Mouse (Mus musculus) adrenal gland, postnatal 10 days (tissue): Measurements from ENCODE around the gene 4930415O20Rik. TPM values are rescaled to one million over a fixed set of nuclear protein-coding genes. Genes with fewer than 3 reads are reported as not detected.

ENCODE experiments used
- DNase-seq: peaks from one replicate; pipeline ENCODE4 v3.0.0; 2021; ENCODE audit warnings: mixed read lengths
- total RNA-seq, 2 experiments: library from RNA; stranded (reverse); gene quantifications; 2 replicates each; pipeline ENCODE4 v1.2.3; 2021

Gene 4930415O20Rik
- total RNA-seq, 2 experiments from 2014 or later = 0.58 to 1.2 TPM

- peak; percentile 83 for DNase-seq
Measured at GRCm38 (mm10) chr15:98631493-98631892, 60.7 kb downstream of the 4930415O20Rik start.

DNA sequence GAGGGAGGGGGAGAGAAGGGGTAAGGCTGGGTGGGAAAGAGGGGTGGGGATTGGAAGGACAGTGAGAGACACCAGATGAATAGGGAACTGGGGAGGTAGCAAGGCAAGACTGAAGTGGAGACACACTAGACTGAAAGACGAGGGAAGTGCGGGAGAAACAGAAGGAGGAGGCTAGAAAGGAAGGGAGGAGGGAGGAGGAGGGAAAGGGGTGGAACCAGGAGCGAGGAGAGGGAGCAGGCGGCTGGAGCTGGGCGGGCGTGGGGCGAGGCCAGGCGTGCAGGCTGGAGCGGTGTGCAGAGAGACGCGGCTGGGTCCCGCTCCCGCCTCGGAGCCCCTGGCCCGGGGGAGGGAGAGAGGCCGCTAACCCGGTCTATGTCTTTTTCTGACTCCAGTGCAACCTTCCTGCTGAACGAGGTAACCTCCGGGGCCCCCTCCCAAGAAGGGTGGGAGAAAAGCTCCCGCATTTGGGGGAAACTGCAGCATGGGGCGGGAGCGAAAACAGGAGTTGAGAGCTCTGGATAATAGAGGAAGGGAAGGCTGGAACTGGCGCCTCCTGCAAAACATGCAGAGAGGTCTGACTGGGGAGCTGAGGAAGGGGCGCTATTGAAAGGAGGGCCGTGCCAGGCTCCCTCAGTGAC is 61.4 kb downstream of the 4930415O20Rik start:
- peak; percentile 82 for DNase-seq

DNA sequence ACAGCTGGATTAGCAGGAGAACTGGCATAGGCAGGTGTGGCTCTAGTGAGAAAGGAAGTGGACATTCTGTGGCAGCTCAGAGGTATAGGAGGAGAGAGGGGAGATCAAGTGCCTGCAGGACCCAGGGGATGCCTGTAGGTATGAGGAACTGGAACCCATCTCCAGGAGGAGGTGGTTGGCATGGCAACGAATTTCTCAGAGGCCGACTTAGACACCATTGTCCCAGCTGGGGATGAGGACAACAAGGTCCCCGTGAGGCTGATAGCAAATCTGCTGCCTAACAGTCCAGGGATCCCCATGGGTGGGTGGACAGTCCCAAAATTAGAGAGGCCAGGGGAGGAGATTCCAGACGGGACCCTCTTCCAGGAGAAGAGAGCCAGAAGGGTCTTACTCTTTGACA is 62.1 kb downstream of the 4930415O20Rik start:
- DNase-seq = no peak

- no peak for DNase-seq
Measured at GRCm38 (mm10) chr15:98633822-98634470, 63.1 kb downstream of the 4930415O20Rik start.

DNA sequence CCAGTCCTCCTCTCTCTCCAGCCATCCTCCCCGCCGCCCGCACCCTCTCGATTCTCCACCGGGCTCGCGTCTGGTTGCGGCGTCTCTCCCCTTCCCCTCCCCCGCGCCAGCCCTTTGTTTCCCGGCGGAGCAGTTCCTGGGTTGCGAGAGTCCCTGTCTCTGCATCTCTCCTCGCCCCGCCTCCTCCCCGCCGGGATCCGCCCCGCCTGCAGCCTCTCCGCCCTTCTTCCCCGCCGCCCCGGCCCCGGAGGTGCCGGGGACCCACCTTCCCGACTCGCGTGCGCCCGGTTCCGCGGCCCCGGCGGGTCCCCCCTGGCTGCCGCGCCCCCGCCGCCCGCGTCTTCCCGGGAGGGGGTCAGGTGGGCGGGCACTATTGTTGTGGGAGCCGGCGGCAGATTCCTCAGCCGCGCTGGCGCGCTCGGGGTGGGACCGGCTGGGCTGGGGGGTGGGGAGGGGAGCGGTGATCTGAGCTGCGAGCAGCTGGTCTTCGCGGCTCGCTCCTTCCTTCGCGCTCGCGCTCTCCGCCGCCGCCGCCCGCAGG is 63.8 kb downstream of the 4930415O20Rik start:
- peak; percentile 86 for DNase-seq

GRCm38 (mm10) chr15:98635291-98635841 is 64.6 kb downstream of the 4930415O20Rik start:
- peak; percentile 49 for DNase-seq

GRCm38 (mm10) chr15:98636517-98636916 is 65.7 kb downstream of the 4930415O20Rik start:
- DNase-seq = no peak

- DNase-seq = no peak
Measured at GRCm38 (mm10) chr15:98637155-98637554, 66.4 kb downstream of the 4930415O20Rik start.

Other genes with a start within 250 kb of the 4930415O20Rik start
- gene Olfr284, start 230.0 kb upstream of the 4930415O20Rik start, total RNA-seq = not detected
- not detected for gene Olfr283, start 190.1 kb upstream of the 4930415O20Rik start, total RNA-seq
- not detected for gene Olfr282, start 139.8 kb upstream of the 4930415O20Rik start, total RNA-seq
- not detected for gene Olfr281, start 118.4 kb upstream of the 4930415O20Rik start, total RNA-seq
- not detected for gene OR5BS1P, start 101.1 kb upstream of the 4930415O20Rik start, total RNA-seq
- under 1 TPM in 1 of 2 experiments, not detected in 1; 0.39 TPM for gene Lalba, start 88.3 kb upstream of the 4930415O20Rik start, total RNA-seq
- not detected for gene Olfr279, start 78.6 kb upstream of the 4930415O20Rik start, total RNA-seq
- gene Kansl2, start 36.7 kb upstream of the 4930415O20Rik start, total RNA-seq = 10 to 100 TPM; 64.8 to 77.9 TPM
- 10 to 100 TPM; 41.5 to 50.0 TPM for gene Ccnt1, start 81 bp upstream of the 4930415O20Rik start, total RNA-seq
- 100 to 1,000 TPM in 1 of 2 experiments, 10 to 100 TPM in 1; 83.5 to 101 TPM for gene Adcy6, start 39.1 kb downstream of the 4930415O20Rik start, total RNA-seq
- gene Cacnb3, start 59.8 kb downstream of the 4930415O20Rik start, total RNA-seq = 10 to 100 TPM; 12.6 to 18.8 TPM
- gene Ddx23, start 91.9 kb downstream of the 4930415O20Rik start, total RNA-seq = 10 to 100 TPM; 55.5 to 72.4 TPM
- gene Rnd1, start 106.5 kb downstream of the 4930415O20Rik start, total RNA-seq = 1 to 10 TPM; 1.9 to 2.3 TPM
- under 1 TPM; 0.61 to 0.63 TPM for gene Ccdc65, start 137.2 kb downstream of the 4930415O20Rik start, total RNA-seq
- 10 to 100 TPM in 1 of 2 experiments, 1 to 10 TPM in 1; 8.8 to 11.9 TPM for gene Fkbp11, start 157.2 kb downstream of the 4930415O20Rik start, total RNA-seq
- 10 to 100 TPM; 92.4 to 94.7 TPM for gene Arf3, start 192.2 kb downstream of the 4930415O20Rik start, total RNA-seq
- 1 to 10 TPM in 1 of 2 experiments, under 1 TPM in 1; 0.96 to 1.1 TPM for gene Wnt10b, start 207.1 kb downstream of the 4930415O20Rik start, total RNA-seq
- gene Wnt1, start 218.9 kb downstream of the 4930415O20Rik start, total RNA-seq = under 1 TPM in 1 of 2 experiments, not detected in 1; 0.12 TPM
- gene Ddn, start 238.5 kb downstream of the 4930415O20Rik start, total RNA-seq = under 1 TPM; 0.09 to 0.21 TPM